Mouse (Mus musculus): ENCODE data around the gene Gm5798.
"Not testable (repeated sequence)": the region's sequence is repeated elsewhere in the genome, so short reads cannot be mapped to it uniquely, and the experiment has no call there.

Gene Gm5798

DNA sequence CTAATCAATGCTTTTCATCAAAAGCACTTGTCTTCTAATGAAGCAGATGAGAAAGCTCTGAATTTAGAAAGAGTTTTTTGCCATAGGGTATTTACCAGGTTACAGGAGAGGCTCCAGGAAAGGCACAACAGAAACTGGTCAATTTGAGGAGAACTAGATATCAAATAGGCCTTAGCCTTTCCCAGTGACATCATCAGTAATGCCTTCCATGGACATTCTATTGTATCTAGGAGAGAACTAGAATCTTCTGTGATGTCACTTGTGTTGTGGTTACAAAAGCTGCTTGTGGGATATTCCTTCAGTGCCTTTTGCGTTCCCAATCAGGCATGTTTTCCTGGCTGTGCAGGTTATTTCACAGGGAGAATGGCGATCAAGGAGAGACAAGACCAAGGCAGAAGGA lies at the start of gene Gm5798:
Gene Gm5798, plus strand, starts transcription at position 301 of the 400 bp plus-strand sequence.
- not testable (repeated sequence) for DNase-seq (ENCODE audit: low spot score)

DNA sequence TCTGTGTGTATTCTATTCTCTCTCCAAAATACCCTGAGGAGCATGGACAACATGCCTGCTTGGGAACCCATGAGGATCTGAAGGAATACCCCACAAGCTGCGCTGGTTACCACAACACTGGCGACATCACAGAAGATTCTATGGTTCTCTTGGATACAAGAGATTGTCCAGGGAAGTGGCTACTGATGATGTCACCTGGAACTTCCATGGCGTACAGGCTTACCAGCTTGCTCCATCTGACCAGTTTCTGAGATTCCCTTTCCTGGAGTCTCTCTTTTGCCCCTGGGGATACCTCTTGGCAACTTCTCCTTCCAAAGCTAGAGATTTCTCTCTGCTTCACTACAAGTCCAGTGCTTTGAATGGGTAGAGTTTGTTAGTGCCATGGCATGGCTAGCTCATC lies 37.9 kb downstream of the Gm5798 start, which contains the start of gene Gm7945:
Gene Gm7945, minus strand, starts transcription at position 101 of the 400 bp plus-strand sequence.
- DNase-seq (ENCODE audit: low spot score) = not testable (repeated sequence)

Measured in ovary, postnatal 10 days (tissue).